Mouse (Mus musculus) MN1 (cell line): ENCODE results near the gene Rbm28.

Experiments used
- DNase-seq: peaks from one replicate; pipeline ENCODE4 v3.0.0-alpha.2; 2016; ENCODE audit warnings: low spot score

Rbm28 gene

GRCm38 (mm10) chr6:29164314-29165244 lies at the start of gene Rbm28:
Gene Rbm28 (minus strand): TSS chr6:29165006.
- DNase-seq, result peak; percentile 96

DNA sequence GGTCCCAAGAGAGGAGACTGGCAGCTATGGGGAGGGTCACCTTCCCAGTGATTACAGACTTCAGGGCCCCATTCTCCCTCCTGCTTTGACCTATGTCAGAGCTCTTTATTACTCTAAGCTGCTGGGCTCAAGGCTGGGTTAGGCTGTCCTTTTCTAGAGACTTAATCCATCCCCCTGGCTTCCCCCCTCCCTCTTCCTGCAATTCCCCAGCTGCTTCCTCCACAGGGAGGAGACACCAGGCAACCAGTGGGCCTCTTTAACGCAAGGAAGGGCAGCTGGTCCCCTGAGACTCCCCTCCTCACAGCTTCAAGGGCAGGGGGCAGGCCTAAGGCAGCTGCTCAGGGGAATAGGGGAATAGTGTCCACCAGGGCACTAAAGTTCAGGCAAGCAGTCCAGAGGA lies 49.4 kb upstream of the Rbm28 start:
- peak; percentile 63 for DNase-seq

DNA sequence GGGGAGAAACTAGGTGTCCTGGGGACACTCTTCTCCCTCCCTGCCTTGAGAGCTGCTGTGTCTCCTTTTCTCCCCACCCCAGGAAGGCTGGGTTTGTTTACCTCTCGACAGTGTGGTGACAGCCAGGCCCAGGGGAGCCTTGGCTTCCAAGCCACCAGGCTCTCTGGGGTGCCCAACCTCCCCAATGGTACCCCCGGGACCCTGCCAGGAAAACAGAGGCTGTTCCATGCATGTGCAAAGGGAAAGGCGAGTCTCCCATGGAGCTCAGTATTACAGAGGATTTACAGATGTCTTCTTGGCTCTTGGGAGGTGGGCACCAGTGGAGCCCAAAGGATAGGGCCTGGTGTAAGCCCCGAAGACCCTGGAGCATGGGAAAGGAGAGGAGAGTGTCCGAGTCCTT lies 48.6 kb upstream of the Rbm28 start:
- no peak for DNase-seq

- peak; percentile 84 for DNase-seq
These were observed 47.1 kb upstream of the Rbm28 start for GRCm38 (mm10) chr6:29211806-29212492.

DNA sequence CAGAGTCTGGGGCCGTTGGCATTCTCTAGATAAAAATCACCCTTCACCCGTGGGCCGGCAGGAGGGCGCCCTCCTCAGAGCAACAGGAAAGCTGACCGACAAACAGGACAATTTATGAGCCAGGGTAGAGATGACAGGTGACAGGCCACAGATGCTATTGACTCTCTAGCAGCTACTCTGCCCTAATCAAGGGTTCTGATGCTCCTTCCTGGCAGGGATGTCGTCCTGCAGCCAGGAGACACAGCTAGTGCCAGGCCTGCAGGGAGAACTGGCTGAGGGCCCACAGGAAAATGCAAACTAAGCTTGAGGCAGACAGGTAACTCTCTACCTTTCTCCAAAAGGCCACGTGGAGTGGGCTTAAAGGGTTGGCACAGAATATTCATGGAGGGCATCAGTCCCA lies 46.3 kb upstream of the Rbm28 start:
- DNase-seq, result peak; percentile 56

GRCm38 (mm10) chr6:29210231-29210936 lies 45.6 kb upstream of the Rbm28 start:
- no peak for DNase-seq

DNA sequence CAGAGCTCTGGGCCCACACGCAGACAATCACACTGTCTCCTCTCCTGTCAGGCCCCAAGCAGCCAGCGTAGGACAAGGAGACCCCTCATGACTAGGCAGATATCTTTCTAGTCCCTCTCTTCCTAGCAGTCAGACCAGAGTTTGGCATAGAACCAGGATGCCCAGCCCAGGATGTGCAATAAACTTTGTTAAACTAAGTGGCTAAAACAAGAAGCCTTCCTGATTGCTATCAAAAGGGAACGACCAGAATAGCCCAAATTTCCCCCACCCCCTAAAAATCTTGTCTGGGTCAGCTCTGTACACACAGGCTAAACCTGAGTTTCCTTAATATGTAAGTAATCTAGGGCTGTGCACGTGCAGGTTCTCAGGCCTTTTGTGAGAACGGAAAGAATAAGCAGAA lies 43.4 kb upstream of the Rbm28 start:
- no peak for DNase-seq

DNA sequence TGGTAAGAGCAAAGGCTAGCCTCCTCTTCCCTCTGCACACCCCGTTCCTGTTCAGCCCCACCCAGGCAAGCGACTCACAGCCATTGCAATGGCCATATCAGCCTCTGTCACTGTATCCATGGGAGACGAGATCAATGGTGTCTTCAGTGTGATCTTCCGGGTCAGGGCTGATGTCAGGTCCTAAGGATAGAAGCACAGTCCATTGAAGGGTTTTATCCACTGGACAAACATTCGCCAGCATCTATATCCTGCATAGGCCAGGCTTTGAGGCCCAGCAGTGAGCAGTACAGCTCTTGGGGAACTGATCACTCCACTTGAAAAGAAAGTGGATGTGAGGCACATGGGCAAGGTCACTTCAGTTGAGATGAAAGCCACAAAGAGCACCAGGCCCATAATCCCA lies 42.2 kb upstream of the Rbm28 start:
- no peak for DNase-seq

GRCm38 (mm10) chr6:29206006-29206405 lies 41.2 kb upstream of the Rbm28 start:
- no peak for DNase-seq

DNA sequence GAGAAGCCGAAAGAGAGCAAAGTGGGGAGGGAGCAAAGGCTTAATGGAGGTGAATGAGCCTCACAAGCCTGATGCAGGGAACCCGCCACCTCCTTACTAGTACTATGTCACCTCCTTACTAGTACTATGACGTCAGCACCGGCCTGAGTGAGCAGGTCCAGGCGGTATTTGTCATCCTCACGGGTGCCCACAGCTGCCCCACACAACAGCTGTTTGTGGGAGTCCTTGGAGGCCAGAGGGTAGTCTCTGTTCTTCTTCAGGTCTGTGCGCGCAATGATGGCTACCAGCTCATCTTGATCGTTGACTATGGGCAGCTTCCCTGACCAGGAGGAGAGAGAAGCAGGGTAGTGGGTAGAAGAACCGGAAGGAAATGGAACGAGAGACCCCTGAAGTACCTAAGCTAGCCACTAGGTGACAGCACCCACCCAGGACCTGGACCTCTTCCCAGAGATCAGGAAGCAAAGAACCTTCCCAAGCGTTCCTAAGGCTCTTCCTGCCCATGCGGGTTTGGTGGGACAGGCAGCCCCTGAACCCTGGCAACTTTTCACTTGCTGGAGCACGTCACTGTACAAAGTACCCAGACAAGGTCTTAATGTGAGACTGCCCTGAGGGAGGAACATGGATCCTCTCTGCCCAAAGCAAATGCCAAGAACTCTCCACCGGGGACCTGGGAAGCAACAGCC lies 40.3 kb upstream of the Rbm28 start:
- DNase-seq, result peak; percentile 75

DNA sequence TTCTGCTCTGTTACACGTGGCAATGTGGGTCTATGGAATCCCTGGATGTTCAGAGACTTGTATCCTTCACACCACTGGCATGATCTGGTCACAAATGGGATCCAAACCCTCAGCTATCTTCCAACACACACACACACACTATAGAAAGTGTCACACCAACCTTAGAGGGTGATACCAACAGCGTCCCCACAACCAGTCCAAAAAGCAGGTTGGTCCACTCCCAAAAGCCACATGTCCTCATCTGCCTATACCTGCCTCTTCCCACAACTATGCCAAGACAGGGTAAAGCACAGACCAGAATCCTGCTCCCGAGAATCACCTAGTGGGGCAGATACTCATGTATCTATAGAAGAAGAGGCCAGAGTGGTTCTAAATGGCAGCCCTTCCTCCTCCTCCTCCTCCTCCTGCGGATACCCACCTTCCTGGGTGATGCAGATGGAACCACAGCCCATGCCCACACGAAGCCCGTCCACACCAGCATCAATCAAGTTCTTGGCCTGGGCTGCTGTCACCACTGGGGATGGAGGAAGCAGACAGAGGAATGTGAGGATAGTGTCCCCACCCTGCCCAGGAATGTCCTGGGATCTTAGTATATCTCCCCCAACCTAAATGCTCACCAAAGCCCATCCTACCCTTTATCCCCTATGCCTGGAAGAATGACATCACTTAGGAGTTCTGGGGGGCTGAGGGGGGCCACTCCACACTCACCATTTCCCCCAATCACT lies 39.2 kb upstream of the Rbm28 start:
- no peak for DNase-seq

DNA sequence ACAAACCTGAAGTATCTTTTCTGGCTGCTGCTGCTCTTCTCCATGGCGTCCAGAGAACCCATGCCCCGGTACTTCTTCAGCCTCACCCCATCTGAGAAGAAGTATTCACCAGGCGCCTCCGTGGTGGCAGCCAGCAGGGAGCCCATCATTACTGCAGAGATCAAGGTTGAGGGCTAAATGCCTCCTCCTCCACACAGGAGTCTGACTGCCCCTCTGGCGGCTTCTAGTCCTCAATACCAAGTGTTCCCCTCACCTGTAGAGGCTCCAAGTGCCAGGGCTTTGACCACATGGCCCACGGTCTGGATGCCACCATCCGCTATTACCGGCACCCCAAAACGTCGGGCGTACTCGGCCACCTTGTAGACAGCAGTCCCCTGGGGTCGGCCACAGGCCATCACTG lies 38.3 kb upstream of the Rbm28 start:
- DNase-seq, result no peak

GRCm38 (mm10) chr6:29201988-29202387 lies 37.2 kb upstream of the Rbm28 start:
- DNase-seq, result no peak

DNA sequence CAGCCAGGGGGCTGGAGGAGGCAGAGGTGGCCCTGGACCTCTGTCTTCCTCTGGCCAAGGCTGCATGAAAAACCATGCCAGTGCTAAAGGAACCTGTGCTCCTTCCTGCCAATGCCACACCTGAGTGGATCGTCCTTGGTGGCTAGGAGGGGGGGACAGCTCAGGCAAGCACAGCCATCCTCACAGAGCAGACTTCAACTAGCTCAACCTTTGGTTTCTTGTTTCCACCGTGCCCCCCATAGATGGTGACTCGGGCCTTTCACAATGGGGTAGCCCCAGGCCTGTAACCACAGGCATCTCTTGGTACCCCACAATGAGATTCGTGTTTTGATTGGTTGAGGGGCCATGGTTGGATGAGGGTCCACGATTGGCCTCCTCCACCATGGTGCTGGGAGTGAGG lies 36.5 kb upstream of the Rbm28 start:
- DNase-seq, result no peak

- peak; percentile 55 for DNase-seq
These were observed 35.7 kb upstream of the Rbm28 start for GRCm38 (mm10) chr6:29200496-29200895.

- DNase-seq, result no peak
These were observed 34.5 kb upstream of the Rbm28 start for GRCm38 (mm10) chr6:29199223-29199855.

GRCm38 (mm10) chr6:29198309-29199222 lies 33.8 kb upstream of the Rbm28 start:
- peak; percentile 95 for DNase-seq

- DNase-seq, result peak; percentile 78
These were observed 31.3 kb upstream of the Rbm28 start for GRCm38 (mm10) chr6:29195846-29196698.

GRCm38 (mm10) chr6:29195146-29195545 lies 30.3 kb upstream of the Rbm28 start:
- no peak for DNase-seq
